Mouse (Mus musculus) megakaryocyte, embryonic 14.5 days (primary cell): ENCODE data around the gene Tmem235. TPM values are rescaled to one million over a fixed set of nuclear protein-coding genes. Genes with fewer than 3 reads are reported as not detected.

Experiments
- H3K27me3 ChIP-seq: replicated peaks from 2 replicates; pipeline ENCODE3; 2012; ENCODE audit warnings: inconsistent platforms
- H3K36me3 ChIP-seq: replicated peaks from 2 replicates; pipeline ENCODE3; 2012; ENCODE audit warnings: low read length, inconsistent platforms, mixed read lengths
- H3K4me1 ChIP-seq: 2 replicates; pipeline ENCODE4 v1.6.1; 2012; ENCODE audit warnings: inconsistent platforms
- H3K4me3 ChIP-seq: replicated peaks from 2 replicates; pipeline ENCODE3; 2012; ENCODE audit warnings: moderate library complexity, mild to moderate bottlenecking, inconsistent platforms
- H3K9me3 ChIP-seq: 2 replicates; pipeline ENCODE4 v1.6.1; 2012; ENCODE audit warnings: inconsistent platforms
- FLI1 ChIP-seq: IDR thresholded peaks from 2 replicates; pipeline ENCODE4 v1.6.1; 2012; ENCODE audit warnings: low read length, inconsistent platforms, mixed read lengths
- GATA1 ChIP-seq: IDR thresholded peaks from 3 replicates; pipeline ENCODE4 v1.6.1; 2012; ENCODE audit warnings: mixed read lengths, low read length, inconsistent platforms, borderline replicate concordance
- polyA plus RNA-seq: library from polyadenylated mRNA; stranded (reverse); fragments of >175 nt; gene quantifications from 2 replicates; pipeline ENCODE4 v1.2.3, GENCODE M21; 2012; ENCODE audit warnings: low replicate concordance; ENCODE audit not compliant: insufficient read depth

Gene Tmem235
- polyA plus RNA-seq, 1 experiment = 0.07 TPM

DNA sequence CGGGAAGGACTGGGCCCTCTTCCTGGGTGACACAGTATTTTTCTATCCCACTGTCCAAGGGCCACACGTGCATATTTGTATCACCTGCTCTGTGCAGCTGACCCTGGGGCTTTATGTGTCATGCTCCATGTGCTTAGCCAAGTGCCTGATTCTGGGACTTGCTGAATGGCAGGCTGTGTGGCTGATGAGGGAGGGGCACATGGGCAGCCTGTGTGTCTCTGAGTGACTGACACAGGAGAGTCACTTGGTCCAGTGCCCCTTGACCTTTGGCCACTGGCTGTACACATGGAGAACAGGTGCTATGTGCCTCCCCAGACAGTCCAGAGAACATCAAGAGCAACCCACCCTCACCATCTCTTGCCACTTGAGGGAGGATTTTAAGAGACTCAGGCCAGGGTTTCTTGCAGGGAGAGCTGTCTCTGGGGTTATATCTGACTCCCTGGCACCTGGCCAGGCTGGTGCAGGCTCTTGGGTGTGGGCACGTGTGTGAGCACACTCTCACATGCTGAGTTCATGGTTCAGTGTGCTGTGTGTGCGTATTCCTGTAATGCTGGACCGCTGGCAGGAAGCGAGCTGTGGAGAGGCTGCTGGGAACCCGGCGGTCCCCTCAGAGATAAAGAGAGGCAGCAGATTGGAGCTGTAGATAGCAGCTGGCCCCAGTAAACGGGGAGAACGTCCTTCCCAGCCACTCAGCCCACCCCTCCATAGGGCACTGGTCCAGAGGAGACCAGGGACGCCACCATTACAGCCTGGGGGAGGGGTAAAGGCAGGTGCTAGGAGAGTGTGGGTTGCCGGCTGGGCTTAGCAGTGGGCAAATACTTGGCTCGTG is 17.6 kb downstream of the Tmem235 start:
- Histone ChIP-seq H3K36me3 (no peaks in the 10 kb centered on the region), H3K4me1 (peaks cover 85% of the 10 kb centered on the region), H3K27me3 (peaks cover 25% of the 10 kb centered on the region), H3K4me3 (peak overlapping the region; percentile 86), H3K9me3 (no peaks in the 10 kb centered on the region)
- TF ChIP-seq FLI1 (no peak), GATA1 (no peak; the same call in 2 of the 3 replicates)

DNA sequence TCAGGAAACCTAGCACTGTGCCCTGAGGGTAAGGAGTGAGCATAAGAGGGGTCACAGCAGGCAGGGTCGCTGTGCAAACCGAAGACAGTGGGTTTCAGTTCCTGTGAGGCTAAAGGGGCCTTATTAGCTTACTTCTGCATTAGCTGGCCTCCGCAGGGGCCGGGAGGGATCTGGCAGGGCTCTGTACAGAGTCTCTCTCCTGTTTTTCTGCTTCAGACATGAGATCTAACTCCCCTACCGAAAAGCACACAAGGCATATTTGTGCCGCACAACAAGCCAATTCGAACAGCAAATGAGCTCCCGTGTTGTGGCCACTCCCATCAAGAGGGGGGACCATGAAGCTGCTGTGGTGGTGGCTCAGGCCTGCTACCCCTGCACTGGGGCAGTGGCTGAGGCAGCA is 18.3 kb downstream of the Tmem235 start:
- TF ChIP-seq FLI1 (no peak), GATA1 (no peak)
- peaks cover 28% of the 10 kb centered on the region for H3K27me3 ChIP-seq
- no peaks in the 10 kb centered on the region for H3K36me3 ChIP-seq
- peaks cover 83% of the 10 kb centered on the region for H3K4me1 ChIP-seq
- H3K4me3 ChIP-seq = peak overlapping the region; percentile 76
- no peaks in the 10 kb centered on the region for H3K9me3 ChIP-seq

DNA sequence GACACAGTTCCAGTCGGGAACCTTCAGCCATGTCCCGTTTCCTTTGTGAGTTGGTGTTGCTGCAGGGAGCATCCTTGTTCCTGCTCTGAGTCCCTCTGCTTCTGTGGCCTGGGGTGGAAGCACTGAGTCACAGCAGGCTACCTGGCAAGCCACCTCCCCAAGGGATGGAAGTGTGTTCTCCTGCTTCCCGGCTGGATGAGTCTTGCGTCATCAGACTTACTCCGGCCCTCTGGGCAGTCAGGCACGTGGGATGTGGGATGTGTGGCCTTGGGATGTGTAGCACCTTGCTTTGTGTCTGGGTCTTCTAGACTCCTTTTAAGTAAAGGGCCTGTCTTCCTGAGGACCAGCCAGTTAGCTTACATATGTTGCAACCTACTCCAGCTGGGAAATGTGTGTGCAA is 19.1 kb downstream of the Tmem235 start:
- Histone ChIP-seq H3K9me3 (no peaks in the 10 kb centered on the region), H3K4me3 (no peak overlapping the region), H3K36me3 (no peaks in the 10 kb centered on the region), H3K4me1 (peaks cover 83% of the 10 kb centered on the region), H3K27me3 (peaks cover 36% of the 10 kb centered on the region)
- TF ChIP-seq GATA1 = no peak
- TF ChIP-seq FLI1 = no peak

DNA sequence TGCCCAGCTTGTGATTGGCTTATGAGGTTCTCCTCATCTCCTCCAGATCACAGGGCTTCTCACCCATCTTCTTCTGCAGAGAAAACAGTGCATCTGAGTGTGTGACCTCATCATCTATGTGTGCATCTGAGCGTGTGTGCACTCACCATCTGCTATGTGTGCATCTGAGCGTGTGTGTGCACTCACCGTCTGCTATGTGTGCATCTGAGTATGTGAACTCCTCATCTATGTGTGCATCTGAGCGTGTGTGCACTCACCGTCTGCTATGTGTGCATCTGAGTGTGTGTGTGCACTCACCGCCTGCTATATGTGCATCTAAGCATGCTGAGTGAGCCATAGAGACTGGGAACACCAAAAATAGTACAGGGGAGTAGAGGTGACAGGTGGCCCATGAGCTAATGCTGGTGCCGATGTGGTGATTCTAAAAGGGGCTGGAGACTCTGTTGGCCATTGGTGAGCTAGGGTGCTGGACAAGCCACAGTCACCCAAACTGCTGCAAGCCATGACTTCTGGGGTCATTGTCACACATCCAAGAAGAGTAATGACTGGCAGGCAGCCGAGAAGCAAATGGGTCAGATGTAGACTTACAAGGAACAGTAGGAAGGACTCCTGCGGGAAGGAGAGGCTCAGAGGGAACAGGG is 19.9 kb downstream of the Tmem235 start:
- Histone ChIP-seq H3K4me1 (peaks cover 75% of the 10 kb centered on the region), H3K27me3 (peaks cover 42% of the 10 kb centered on the region), H3K4me3 (peak overlapping the region; percentile 57), H3K9me3 (no peaks in the 10 kb centered on the region), H3K36me3 (no peaks in the 10 kb centered on the region)
- no peak for TF ChIP-seq GATA1
- no peak for TF ChIP-seq FLI1

GRCm38 (mm10) chr11:117880977-117881358 is 20.4 kb downstream of the Tmem235 start:
- no peak for TF ChIP-seq FLI1
- TF ChIP-seq GATA1 = no peak
- peak overlapping the region; percentile 29 for H3K4me3 ChIP-seq
- H3K36me3 ChIP-seq = no peaks in the 10 kb centered on the region
- peaks cover 46% of the 10 kb centered on the region for H3K27me3 ChIP-seq
- peaks cover 75% of the 10 kb centered on the region for H3K4me1 ChIP-seq
- no peaks in the 10 kb centered on the region for H3K9me3 ChIP-seq

DNA sequence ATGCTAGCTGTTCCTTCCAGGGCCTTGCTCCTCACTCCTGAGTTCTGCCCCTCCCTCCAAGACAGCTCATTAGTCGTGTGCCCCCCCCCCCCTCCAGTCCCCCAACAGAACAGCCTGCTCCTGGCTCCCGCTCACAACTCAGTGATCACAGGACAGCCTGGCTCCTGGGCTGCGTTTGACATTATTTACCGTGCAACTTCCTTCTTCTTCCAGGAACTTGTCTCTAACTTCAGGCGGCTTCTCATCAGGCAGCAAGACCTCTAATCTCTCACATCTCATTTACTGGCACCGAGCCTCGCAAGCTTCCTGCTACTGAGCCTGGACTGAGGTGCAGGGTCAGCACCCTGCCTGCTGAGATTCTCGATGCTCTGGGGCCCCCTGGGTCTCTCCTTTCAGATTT is 21.2 kb downstream of the Tmem235 start:
- Histone ChIP-seq H3K27me3 (peaks cover 49% of the 10 kb centered on the region), H3K4me3 (no peak overlapping the region), H3K36me3 (no peaks in the 10 kb centered on the region), H3K4me1 (peaks cover 72% of the 10 kb centered on the region), H3K9me3 (no peaks in the 10 kb centered on the region)
- no peak for TF ChIP-seq FLI1
- no peak for TF ChIP-seq GATA1

GRCm38 (mm10) chr11:117882208-117882607 is 21.7 kb downstream of the Tmem235 start:
- TF ChIP-seq GATA1 = no peak
- no peak for TF ChIP-seq FLI1
- Histone ChIP-seq H3K4me1 (peaks cover 68% of the 10 kb centered on the region), H3K27me3 (peaks cover 51% of the 10 kb centered on the region), H3K36me3 (no peaks in the 10 kb centered on the region), H3K4me3 (no peak overlapping the region), H3K9me3 (no peaks in the 10 kb centered on the region)

DNA sequence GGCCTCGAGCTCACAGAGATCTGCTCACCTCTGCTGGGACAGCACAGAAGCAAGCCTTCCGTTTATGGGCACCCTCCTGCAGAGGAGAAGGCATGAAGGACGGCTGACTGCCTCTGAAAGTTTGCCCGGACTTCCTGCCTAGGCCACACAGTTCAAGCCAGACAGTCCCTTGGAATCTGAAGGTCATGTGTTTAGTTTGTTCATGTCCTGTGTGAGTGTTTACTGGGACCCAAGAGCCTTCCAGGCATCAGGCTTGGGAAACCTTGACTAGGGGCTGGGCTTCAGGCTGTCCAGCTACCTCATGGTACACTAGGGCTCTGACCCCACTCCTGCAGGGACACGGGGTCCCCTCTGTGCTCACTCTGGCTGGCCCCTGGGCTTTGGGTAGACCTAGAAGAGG is 25.4 kb downstream of the Tmem235 start:
- TF ChIP-seq FLI1 (no peak), GATA1 (no peak)
- peaks cover 48% of the 10 kb centered on the region for H3K4me1 ChIP-seq
- peaks cover 73% of the 10 kb centered on the region for H3K27me3 ChIP-seq

GRCm38 (mm10) chr11:117888168-117888852 is 27.8 kb downstream of the Tmem235 start:
- Histone ChIP-seq H3K4me1 (peaks cover 43% of the 10 kb centered on the region), H3K4me3 (no peak overlapping the region), H3K9me3 (no peaks in the 10 kb centered on the region), H3K36me3 (no peaks in the 10 kb centered on the region), H3K27me3 (peaks cover 72% of the 10 kb centered on the region)
- TF ChIP-seq GATA1 (no peak), FLI1 (no peak)

More for the DNA sequence above, 25.4 kb downstream of the Tmem235 start:
- H3K9me3 ChIP-seq = no peaks in the 10 kb centered on the region
- no peaks in the 10 kb centered on the region for H3K36me3 ChIP-seq
- no peak overlapping the region for H3K4me3 ChIP-seq
